Mouse (Mus musculus): Measurements from ENCODE around the gene Serpina3g. TPM values are rescaled to one million over a fixed set of nuclear protein-coding genes. Genes with fewer than 3 reads are reported as not detected.

Serpina3g gene
- polyA plus RNA-seq, 1 experiment = 31.2 TPM

DNA sequence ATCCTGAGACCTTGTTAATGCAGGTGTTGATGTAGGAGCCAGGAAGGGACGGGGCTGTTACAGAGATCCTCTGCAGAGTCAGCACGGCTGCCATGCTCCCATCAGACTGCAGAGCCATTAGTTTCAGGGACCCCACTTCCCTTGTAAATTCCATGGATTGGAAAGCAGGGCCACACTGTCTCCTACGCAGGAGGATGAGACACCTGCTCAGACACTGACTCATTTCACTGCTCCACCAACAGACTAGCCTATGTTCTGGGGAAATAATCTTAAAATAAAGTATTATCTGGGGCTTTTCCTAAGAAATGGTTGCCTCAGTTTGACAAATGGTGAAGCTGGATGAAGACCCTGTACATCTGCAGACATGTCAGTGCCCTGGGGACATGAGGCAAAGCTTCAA is 12.2 kb downstream of the Serpina3g start:
- TF ChIP-seq POLR2A (IDR thresholded peaks at IDR 0.05; ENCODE audit: borderline replicate concordance, control insufficient read depth, low read depth, low read length) (no peak), CTCF (IDR thresholded peaks at IDR 0.05; ENCODE audit: control insufficient read depth, insufficient read depth, low read length) (no peak)
- H3K27ac ChIP-seq (ENCODE audit: control insufficient read depth, insufficient read depth, low read depth, low read length, poor library complexity) = no peak overlapping the region
- H3K4me3 ChIP-seq (replicated peaks; ENCODE audit: control insufficient read depth, low read depth, low read length) = no peak overlapping the region
- H3K4me1 ChIP-seq (ENCODE audit: control insufficient read depth, insufficient read depth, low read length) = no peaks in the 10 kb centered on the region
- 67% methylated on average over 3 of the region's 3 CpGs for WGBS

DNA sequence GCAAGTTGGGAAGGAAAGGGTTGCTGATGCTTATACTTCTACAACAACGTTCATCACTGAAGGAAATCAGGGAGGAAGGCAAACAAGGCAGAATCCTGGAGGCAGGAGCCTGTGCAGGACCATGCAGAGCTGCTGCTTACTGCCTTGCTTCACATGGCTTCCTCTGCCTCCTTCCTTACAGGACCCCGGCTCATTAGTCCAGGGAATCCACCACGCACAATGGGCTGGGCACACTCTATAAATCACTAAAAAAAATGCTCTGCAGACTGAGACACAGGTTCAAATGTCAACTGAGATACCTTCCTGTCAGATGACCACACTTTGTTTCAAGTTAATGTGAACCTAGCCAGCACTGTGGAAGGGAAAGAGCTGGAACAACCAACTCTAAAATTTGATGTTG is 25.0 kb downstream of the Serpina3g start:
- 71% methylated on average over 3 of the region's 3 CpGs for WGBS
- TF ChIP-seq POLR2A (IDR thresholded peaks at IDR 0.05; ENCODE audit: borderline replicate concordance, control insufficient read depth, low read depth, low read length) = no peak
- Histone ChIP-seq H3K4me1 (ENCODE audit: control insufficient read depth, insufficient read depth, low read length) (no peaks in the 10 kb centered on the region), H3K27ac (ENCODE audit: control insufficient read depth, insufficient read depth, low read depth, low read length, poor library complexity) (no peak overlapping the region), H3K4me3 (replicated peaks; ENCODE audit: control insufficient read depth, low read depth, low read length) (no peak overlapping the region)

DNA sequence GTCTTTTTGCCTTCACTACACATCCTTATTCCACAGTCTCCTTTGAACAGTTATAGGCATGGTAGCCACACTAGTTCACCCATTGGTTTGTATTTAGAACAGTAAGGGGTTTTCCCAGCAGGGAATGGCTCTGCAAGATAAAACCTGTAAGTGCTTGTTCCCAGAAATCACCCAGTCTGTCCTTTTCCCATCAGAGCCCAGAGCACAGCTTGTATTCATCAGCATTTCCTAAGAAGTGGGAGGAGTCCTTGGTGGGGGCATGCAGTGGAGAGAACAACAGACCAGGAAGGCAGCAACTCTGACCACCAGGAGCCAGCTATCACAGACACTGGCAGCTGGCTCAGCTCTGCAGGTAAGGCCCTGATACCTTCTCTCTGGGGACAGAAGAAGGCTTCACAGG is 26.8 kb downstream of the Serpina3g start, which contains the start of gene Serpina3i:
TSS of gene Serpina3i (plus strand) at position 260 of the 400 bp plus-strand sequence.
- Histone ChIP-seq H3K4me3 (replicated peaks; ENCODE audit: control insufficient read depth, low read depth, low read length) (no peak within 1 kb of the TSS), H3K27ac (ENCODE audit: control insufficient read depth, insufficient read depth, low read depth, low read length, poor library complexity) (no peak within 1 kb of the TSS), H3K4me1 (ENCODE audit: control insufficient read depth, insufficient read depth, low read length) (peaks cover 1% of the 10 kb centered on the region; the same call in 1 of the 2 replicates)
- no peak for TF ChIP-seq POLR2A (IDR thresholded peaks at IDR 0.05; ENCODE audit: borderline replicate concordance, control insufficient read depth, low read depth, low read length)

DNA sequence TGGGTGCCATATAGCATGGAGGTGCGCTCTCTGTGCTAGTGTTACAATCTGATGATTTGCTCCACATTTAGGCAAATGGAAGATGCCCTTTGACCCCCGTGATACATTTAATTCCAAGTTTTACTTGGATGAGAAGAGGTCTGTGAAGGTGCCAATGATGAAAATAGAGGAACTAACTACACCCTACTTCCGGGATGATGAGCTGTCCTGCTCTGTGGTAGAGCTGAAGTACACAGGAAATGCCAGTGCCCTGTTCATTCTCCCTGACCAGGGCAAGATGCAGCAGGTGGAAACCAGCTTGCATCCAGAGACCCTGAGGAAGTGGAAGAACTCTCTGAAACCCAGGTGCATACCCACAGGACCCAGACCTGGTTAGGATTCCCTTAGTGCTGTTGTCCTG is 30.3 kb downstream of the Serpina3g start:
- no peak overlapping the region for H3K4me3 ChIP-seq (replicated peaks; ENCODE audit: control insufficient read depth, low read depth, low read length)
- 48% methylated on average over 3 of the region's 3 CpGs for WGBS

DNA sequence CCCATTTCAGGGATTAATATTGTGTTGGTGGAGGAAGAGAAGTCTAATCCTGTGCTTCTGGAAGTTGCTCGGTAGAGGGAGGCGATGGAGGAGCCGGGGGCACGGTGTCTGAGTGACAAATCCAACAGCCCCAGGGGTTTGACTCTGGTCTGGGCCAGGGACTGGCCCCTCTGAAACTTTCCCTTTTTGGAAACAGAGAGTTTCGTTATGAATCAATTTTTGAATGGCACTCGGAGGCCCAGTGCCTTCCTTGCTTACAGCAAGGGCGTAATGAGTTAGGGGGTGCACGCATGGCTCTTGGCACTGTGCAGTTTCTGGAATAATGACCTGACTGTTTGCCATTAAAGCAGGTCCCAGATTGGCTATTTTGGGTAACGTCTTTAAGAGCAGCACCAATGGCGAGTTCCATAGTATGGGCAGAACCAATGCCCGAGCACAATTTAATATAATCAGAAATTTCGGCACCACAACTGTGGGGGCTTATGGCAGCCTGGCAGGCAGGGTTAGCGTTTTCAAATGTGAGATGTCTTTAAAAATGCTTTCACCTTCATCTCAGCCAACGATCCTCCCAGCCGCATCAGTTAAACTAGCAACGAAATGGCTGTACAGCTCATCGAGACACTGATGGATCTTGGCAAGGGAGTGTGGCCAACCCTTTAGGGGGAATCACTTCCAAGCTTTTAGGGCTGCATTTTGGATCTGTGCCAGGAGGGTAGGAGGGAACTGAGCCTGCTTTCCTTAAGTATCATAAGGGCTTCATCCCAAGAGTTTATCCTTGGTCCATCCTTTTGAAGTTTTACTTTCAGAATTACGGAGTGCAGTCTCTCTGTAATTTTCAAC is 42.4 kb downstream of the Serpina3g start:
- Histone ChIP-seq H3K4me3 (replicated peaks; ENCODE audit: control insufficient read depth, low read depth, low read length) (no peak overlapping the region), H3K27ac (ENCODE audit: control insufficient read depth, insufficient read depth, low read depth, low read length, poor library complexity) (no peak overlapping the region), H3K4me1 (ENCODE audit: control insufficient read depth, insufficient read depth, low read length) (no peaks in the 10 kb centered on the region)
- WGBS = 86% methylated on average over 18 of the region's 18 CpGs
- TF ChIP-seq POLR2A (IDR thresholded peaks at IDR 0.05; ENCODE audit: borderline replicate concordance, control insufficient read depth, low read depth, low read length) (no peak), CTCF (IDR thresholded peaks at IDR 0.05; ENCODE audit: control insufficient read depth, insufficient read depth, low read length) (no peak)

More for the DNA sequence above, 30.3 kb downstream of the Serpina3g start:
- no peak overlapping the region for H3K27ac ChIP-seq (ENCODE audit: control insufficient read depth, insufficient read depth, low read depth, low read length, poor library complexity)
- TF ChIP-seq CTCF (IDR thresholded peaks at IDR 0.05; ENCODE audit: control insufficient read depth, insufficient read depth, low read length) = no peak
- no peak for TF ChIP-seq POLR2A (IDR thresholded peaks at IDR 0.05; ENCODE audit: borderline replicate concordance, control insufficient read depth, low read depth, low read length)
- peaks cover 1% of the 10 kb centered on the region; the same call in 1 of the 2 replicates for H3K4me1 ChIP-seq (ENCODE audit: control insufficient read depth, insufficient read depth, low read length)

DNA sequence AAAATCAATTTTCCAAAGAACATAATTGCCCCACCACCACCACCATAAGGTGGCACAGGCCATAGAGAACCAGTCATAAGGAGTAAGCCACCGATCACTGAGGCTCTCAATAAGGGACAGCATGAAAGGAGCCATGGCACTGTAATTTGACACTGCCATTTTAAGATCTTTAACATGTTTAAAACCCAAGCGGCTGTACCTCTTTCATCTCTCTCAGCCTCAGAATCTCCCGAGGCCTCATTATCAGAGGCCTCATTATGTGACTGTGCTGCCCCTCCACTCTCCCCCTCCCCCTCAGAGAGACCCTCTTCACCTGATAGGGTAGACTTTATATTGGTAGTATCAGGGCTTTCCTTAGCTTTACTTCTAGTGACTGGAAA is 43.0 kb downstream of the Serpina3g start:
- TF ChIP-seq CTCF (IDR thresholded peaks at IDR 0.05; ENCODE audit: control insufficient read depth, insufficient read depth, low read length) (no peak), POLR2A (IDR thresholded peaks at IDR 0.05; ENCODE audit: borderline replicate concordance, control insufficient read depth, low read depth, low read length) (no peak)
- no peaks in the 10 kb centered on the region for H3K4me1 ChIP-seq (ENCODE audit: control insufficient read depth, insufficient read depth, low read length)
- H3K27ac ChIP-seq (ENCODE audit: control insufficient read depth, insufficient read depth, low read depth, low read length, poor library complexity) = no peak overlapping the region
- 55% methylated on average over 3 of the region's 3 CpGs for WGBS
- H3K4me3 ChIP-seq (replicated peaks; ENCODE audit: control insufficient read depth, low read depth, low read length) = no peak overlapping the region

DNA sequence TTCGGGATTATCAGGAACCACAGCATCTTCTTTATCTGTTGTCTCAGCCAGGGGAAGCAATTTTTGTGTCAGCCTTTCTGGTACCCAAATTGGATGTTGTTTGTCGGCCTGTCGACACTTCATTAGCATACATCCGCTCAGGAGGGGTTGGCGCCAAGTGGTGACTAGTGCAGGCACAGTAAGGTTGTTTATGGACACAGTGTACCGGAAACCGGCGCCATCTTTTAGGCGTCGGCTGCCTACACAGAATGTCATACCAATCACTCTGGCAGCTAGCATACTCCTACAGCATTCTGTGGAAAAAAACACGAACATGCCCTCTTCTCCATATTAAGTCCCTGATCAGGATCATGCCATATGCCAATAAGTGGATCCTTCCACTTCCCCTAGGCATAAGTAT is 47.3 kb downstream of the Serpina3g start:
- no peaks in the 10 kb centered on the region for H3K4me1 ChIP-seq (ENCODE audit: control insufficient read depth, insufficient read depth, low read length)
- H3K4me3 ChIP-seq (replicated peaks; ENCODE audit: control insufficient read depth, low read depth, low read length) = no peak overlapping the region
- H3K27ac ChIP-seq (ENCODE audit: control insufficient read depth, insufficient read depth, low read depth, low read length, poor library complexity) = no peak overlapping the region
- no peak for TF ChIP-seq POLR2A (IDR thresholded peaks at IDR 0.05; ENCODE audit: borderline replicate concordance, control insufficient read depth, low read depth, low read length)
- no peak for TF ChIP-seq CTCF (IDR thresholded peaks at IDR 0.05; ENCODE audit: control insufficient read depth, insufficient read depth, low read length)
- 82% methylated on average over 11 of the region's 11 CpGs for WGBS

DNA sequence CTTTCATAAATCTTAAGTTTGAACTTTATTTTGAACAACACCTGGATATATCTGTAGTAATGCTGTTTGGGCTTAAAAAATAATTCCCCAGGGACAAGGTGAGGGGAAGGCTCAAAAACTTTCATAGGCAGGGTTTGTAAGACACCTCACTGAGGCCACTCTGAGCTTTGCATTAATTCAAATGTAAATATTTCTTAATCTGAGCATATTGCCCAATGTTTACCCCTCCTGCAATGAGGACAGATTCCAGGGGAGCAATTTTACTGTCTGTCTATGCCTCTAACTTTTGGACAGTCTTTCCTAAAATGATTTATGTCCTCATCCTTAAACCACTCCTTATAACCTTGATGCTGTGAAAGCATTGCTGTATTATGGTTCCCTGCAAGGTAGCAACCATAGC is 52.3 kb downstream of the Serpina3g start:
- Histone ChIP-seq H3K27ac (ENCODE audit: control insufficient read depth, insufficient read depth, low read depth, low read length, poor library complexity) (no peak overlapping the region), H3K4me1 (ENCODE audit: control insufficient read depth, insufficient read depth, low read length) (no peaks in the 10 kb centered on the region)
- TF ChIP-seq POLR2A (IDR thresholded peaks at IDR 0.05; ENCODE audit: borderline replicate concordance, control insufficient read depth, low read depth, low read length) (no peak), CTCF (IDR thresholded peaks at IDR 0.05; ENCODE audit: control insufficient read depth, insufficient read depth, low read length) (no peak)

DNA sequence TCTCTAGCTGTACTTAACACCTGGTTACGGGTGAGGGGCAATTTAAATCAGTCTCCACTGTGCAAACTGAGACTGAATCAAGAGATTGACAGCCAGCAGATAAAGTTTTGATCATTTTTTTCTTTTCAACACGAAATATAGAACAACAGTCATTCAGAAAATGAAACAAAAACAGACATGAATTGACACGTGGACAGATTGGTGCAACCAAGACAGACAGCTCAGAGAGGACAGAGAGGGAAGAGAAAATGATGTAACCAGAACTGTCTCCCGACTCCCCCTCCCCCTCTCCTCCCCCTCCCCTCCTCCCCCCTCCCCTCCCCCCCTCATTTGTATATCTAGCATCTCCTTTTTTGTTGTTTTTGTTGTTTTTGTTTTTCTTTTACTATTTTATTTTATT is 53.8 kb downstream of the Serpina3g start:
- Histone ChIP-seq H3K4me1 (ENCODE audit: control insufficient read depth, insufficient read depth, low read length) (no peaks in the 10 kb centered on the region), H3K27ac (ENCODE audit: control insufficient read depth, insufficient read depth, low read depth, low read length, poor library complexity) (no peak overlapping the region), H3K4me3 (replicated peaks; ENCODE audit: control insufficient read depth, low read depth, low read length) (no peak overlapping the region)
- no peak for TF ChIP-seq POLR2A (IDR thresholded peaks at IDR 0.05; ENCODE audit: borderline replicate concordance, control insufficient read depth, low read depth, low read length)
- 28% methylated on average over 4 of the region's 4 CpGs for WGBS

More for the DNA sequence above, 52.3 kb downstream of the Serpina3g start:
- H3K4me3 ChIP-seq (replicated peaks; ENCODE audit: control insufficient read depth, low read depth, low read length) = no peak overlapping the region

Other genes starting within 250 kb of the Serpina3g start
- 1.4 TPM in 1 of 2 replicates, not detected in the other for gene Serpina11, start 246.3 kb upstream of the Serpina3g start, polyA plus RNA-seq (2011; ENCODE audit: insufficient read depth, insufficient read length, low replicate concordance, missing spikeins)
- not detected in 2 replicates for gene Serpina9, start 222.5 kb upstream of the Serpina3g start, polyA plus RNA-seq (2011; ENCODE audit: insufficient read depth, insufficient read length, low replicate concordance, missing spikeins)
- gene Serpina12, start 191.8 kb upstream of the Serpina3g start, polyA plus RNA-seq (2011; ENCODE audit: insufficient read depth, insufficient read length, low replicate concordance, missing spikeins) = 0.82 and 0.86 TPM in 2 replicates
- gene Serpina5, start 135.1 kb upstream of the Serpina3g start, polyA plus RNA-seq (2011; ENCODE audit: insufficient read depth, insufficient read length, low replicate concordance, missing spikeins) = not detected in 2 replicates
- gene Serpina3a, start 123.5 kb upstream of the Serpina3g start, polyA plus RNA-seq (2011; ENCODE audit: insufficient read depth, insufficient read length, low replicate concordance, missing spikeins) = not detected in 2 replicates
- gene Serpina3b, start 108.2 kb upstream of the Serpina3g start, polyA plus RNA-seq (2011; ENCODE audit: insufficient read depth, insufficient read length, low replicate concordance, missing spikeins) = 1.7 TPM in 1 of 2 replicates, not detected in the other
- gene Serpina3c, start 82.4 kb upstream of the Serpina3g start, polyA plus RNA-seq (2011; ENCODE audit: insufficient read depth, insufficient read length, low replicate concordance, missing spikeins) = 1.3 and 2.2 TPM in 2 replicates
- gene Serpina3f, start 21.7 kb upstream of the Serpina3g start, polyA plus RNA-seq (2011; ENCODE audit: insufficient read depth, insufficient read length, low replicate concordance, missing spikeins) = 4.2 and 8.1 TPM in 2 replicates
- not detected in 2 replicates for gene Serpina3i, start 26.9 kb downstream of the Serpina3g start, polyA plus RNA-seq (2011; ENCODE audit: insufficient read depth, insufficient read length, low replicate concordance, missing spikeins)
- gene Serpina3j, start 78.3 kb downstream of the Serpina3g start, polyA plus RNA-seq (2011; ENCODE audit: insufficient read depth, insufficient read length, low replicate concordance, missing spikeins) = not detected in 2 replicates
- gene Serpina3k, start 102.2 kb downstream of the Serpina3g start, polyA plus RNA-seq (2011; ENCODE audit: insufficient read depth, insufficient read length, low replicate concordance, missing spikeins) = 10.8 and 39.1 TPM in 2 replicates
- 2.2 TPM in 1 of 2 replicates, not detected in the other for gene Serpina3m, start 102.2 kb downstream of the Serpina3g start, polyA plus RNA-seq (2011; ENCODE audit: insufficient read depth, insufficient read length, low replicate concordance, missing spikeins)
- 2.8 and 5.5 TPM in 2 replicates for gene Serpina3n, start 170.5 kb downstream of the Serpina3g start, polyA plus RNA-seq (2011; ENCODE audit: insufficient read depth, insufficient read length, low replicate concordance, missing spikeins)
- not detected in 2 replicates for gene Gsc, start 237.1 kb downstream of the Serpina3g start, polyA plus RNA-seq (2011; ENCODE audit: insufficient read depth, insufficient read length, low replicate concordance, missing spikeins)

Data from bone marrow, adult 2 months (tissue).